Comparison of ENCODE assay signal across 16 mouse cellular contexts in the genomic region with DNA sequence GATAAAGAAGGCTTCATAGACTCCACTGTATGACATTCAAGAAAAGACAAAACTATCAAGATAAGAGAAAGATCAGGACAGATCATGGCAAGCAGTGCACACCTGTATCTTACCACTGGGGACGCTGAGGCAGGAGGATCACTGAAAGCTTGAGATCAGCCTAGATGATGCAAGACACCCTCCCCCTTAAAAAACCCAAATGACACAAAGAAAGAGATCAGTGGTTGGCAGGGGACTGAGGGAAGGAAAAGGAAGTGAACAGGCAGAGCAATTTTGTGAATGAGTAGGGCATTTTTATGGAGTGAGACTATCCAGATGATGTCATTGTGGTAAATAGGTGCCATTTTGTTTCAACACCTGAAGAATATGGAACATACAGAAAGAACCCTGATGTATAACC. TPM values are rescaled to one million over a fixed set of nuclear protein-coding genes. Genes with fewer than 3 reads are reported as not detected.
DNase-seq lines count a peak whose midpoint lies in the region.
"Had no signal": no experiment of that assay in that cellular context is flagged by ENCODE, and none has a peak within 500 bp of the region (broad histone marks: within the 10 kb centered on the region; RNA-seq: fewer than 3 reads in every experiment).

No protein-coding gene starts in this region.

- peak; percentile 35 for DNase-seq in 3134 (ENCODE audit: extremely low read depth, insufficient read length, low spot score)
- peak; percentile 70 for DNase-seq in 416B (ENCODE audit: low read depth)
- peak; percentile 38 for DNase-seq in NIH3T3 (ENCODE audit: low read depth)
- DNase-seq in embryo, embryonic 11 days: no peak
- DNase-seq in urinary bladder, adult 2 months (ENCODE audit: low spot score): no peak
- DNase-seq in layer of hippocampus, adult 8-10 months (ENCODE audit: low spot score in 2 of 2): no peak
- DNase-seq: adrenal gland, postnatal 10 days; B cell, adult 2 months; cerebellum, adult 11 months; cerebellum, adult 2 months; cerebellum, adult 9-11 months; cerebellum, postnatal 25 days; gastrocnemius, postnatal 10 days; gastrocnemius, postnatal 36 days; heart, adult 2 months; kidney, adult 11 months had no signal

RNA-seq across cellular contexts. Expression of gene Sfxn5, which starts 16.9 kb away (rescaled TPM):
- 3.9 and 4.2 TPM in 2 replicates for polyA plus RNA-seq in urinary bladder, adult 2 months (2012; rRNA removed)
- 100 to 1,000 TPM; 176 to 205 (median 188) TPM for total RNA-seq in layer of hippocampus, adult 8-10 months (2022)

RNA-seq across cellular contexts. Expression of gene Rab11fip5, which starts 24.3 kb away (rescaled TPM):
- polyA plus RNA-seq in urinary bladder, adult 2 months (2012; rRNA removed): 56.5 and 58.1 TPM in 2 replicates
- 10 to 100 TPM; 62.8 to 68.1 (median 65.7) TPM for total RNA-seq in layer of hippocampus, adult 8-10 months (2022)

Comparison
In these comparisons a context has a peak if more than half of its experiments do, and no peak if none do; other contexts are left out.
1. DNase-seq: peak in 3134 (single experiment), 416B (single experiment) and NIH3T3 (single experiment); none in embryo, embryonic 11 days (single experiment), urinary bladder, adult 2 months (single experiment) and layer of hippocampus, adult 8-10 months (0 of 2).